Mouse (Mus musculus) cerebellum, adult 2 months (tissue): Measurements from ENCODE around the gene Nrsn2. TPM values are rescaled to one million over a fixed set of nuclear protein-coding genes. Genes with fewer than 3 reads are reported as not detected.
A peak's percentile ranks its signal among the peaks of the same experiment; 100 is the strongest.
"Not testable (repeated sequence)": the region's sequence is repeated elsewhere in the genome, so short reads cannot be mapped to it uniquely, and the experiment has no call there.

Source experiments
- DNase-seq, 2 experiments: peaks; one replicate each; pipeline ENCODE4 v3.0.0; 2021
- H3K27ac ChIP-seq: fragments of 200-500 bp; 2 replicates; pipeline ENCODE4 v1.5.1; 2012; ENCODE audit warnings: low read length, control low read depth, inconsistent platforms; ENCODE audit not compliant: insufficient read depth
- H3K27me3 ChIP-seq: fragments of 200-500 bp; 2 replicates; pipeline ENCODE4 v1.6.1; 2012; ENCODE audit warnings: inconsistent platforms, mild to moderate bottlenecking, low read length, moderate library complexity; ENCODE audit not compliant: control insufficient read depth, insufficient read depth
- H3K4me1 ChIP-seq: fragments of 200-500 bp; 2 replicates; pipeline ENCODE4 v1.6.1; 2011; ENCODE audit warnings: low read length; ENCODE audit not compliant: control insufficient read depth, insufficient read depth
- H3K4me3 ChIP-seq: fragments of 200-500 bp; replicated peaks from 2 replicates; pipeline ENCODE3; 2011; ENCODE audit warnings: mild to moderate bottlenecking, low read depth, low read length, control low read depth; ENCODE audit not compliant: insufficient read depth
- CTCF ChIP-seq: fragments of 200-500 bp; IDR thresholded peaks from 2 replicates; pipeline ENCODE4 v1.5.1; 2011; ENCODE audit warnings: low read depth, mild to moderate bottlenecking, control low read depth, low read length, moderate library complexity, borderline replicate concordance; ENCODE audit not compliant: insufficient read depth
- POLR2A ChIP-seq: fragments of 200-500 bp; IDR thresholded peaks from 2 replicates; pipeline ENCODE4 v1.6.1; 2011; ENCODE audit warnings: low read length, control low read depth, borderline replicate concordance; ENCODE audit not compliant: insufficient read depth
- WGBS: fragments of 180-500 bp; shearing (Covaris S2); methylation state at CpG from one replicate; pipeline ENCODE4 v1.1.7; 2018; 5-methylcytosine and 5-hydroxymethylcytosine counted together
- polyA plus RNA-seq: library from polyadenylated mRNA; depleted of rRNA; stranded (reverse); fragments of >200 nt; gene quantifications from 2 replicates; pipeline ENCODE4 v1.2.3, GENCODE M21; 2012

Gene Nrsn2
- polyA plus RNA-seq, 1 experiment = 142 TPM

- no peak overlapping the region for H3K27ac ChIP-seq
- no peak overlapping the region for H3K4me3 ChIP-seq
- H3K27me3 ChIP-seq = no peaks in the 10 kb centered on the region
- TF ChIP-seq POLR2A = no peak
- TF ChIP-seq CTCF = no peak
- WGBS = 81% methylated on average over 4 of the region's 4 CpGs
- H3K4me1 ChIP-seq = no peaks in the 10 kb centered on the region
- no peak for DNase-seq
Observed at GRCm38 (mm10) chr2:152372661-152373060, 3.8 kb downstream of the Nrsn2 start.

DNA sequence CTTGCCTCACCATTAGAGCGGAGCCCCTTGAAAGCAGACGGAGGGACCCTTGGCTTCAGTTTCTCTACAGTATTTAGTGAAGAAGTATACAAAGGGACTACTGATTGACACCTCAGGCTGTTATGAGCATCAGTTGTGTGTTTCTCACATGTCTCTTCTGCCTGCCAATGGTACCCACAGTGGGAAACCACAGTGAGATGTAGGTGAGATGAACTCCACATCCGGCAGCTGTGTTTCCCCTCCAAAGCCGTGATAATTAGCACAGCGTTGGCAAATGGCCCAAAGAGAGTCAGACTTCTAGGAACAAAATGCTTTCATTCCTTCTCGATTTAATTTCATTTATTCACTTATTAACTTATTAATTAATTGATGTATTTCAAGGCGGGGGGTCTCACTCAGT lies 4.3 kb downstream of the Nrsn2 start:
- H3K27ac ChIP-seq = no peak overlapping the region
- 63% methylated on average over 7 of the region's 7 CpGs for WGBS

DNA sequence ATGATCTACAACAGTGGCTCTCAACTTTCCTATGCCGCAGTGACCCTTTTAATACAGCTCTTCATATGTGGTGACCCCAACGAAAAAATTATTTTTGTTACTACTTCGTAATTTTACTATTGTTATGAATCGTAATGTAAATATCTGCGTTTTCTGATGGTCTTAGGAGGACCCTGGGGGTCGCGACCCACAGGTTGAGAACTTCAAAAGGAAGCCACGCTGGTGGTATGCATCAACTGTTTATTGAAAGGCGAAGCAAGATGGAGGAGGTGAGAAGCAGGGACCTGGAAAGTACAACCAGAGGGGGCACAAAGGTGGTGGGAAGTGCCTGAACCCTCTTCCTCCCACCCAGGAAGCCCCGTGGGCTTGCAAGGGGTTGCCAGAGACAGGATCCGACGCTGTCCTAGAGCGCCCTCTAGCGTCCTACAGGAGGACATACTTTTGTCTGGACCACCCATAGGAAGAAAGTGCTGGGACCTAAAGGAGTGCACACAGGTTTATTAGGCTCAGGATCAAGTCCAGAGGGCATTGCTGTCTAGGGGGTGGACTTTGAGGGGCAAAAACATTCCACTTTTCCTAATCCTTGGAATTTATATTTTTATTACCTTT lies 7.8 kb downstream of the Nrsn2 start:
- WGBS = 30% methylated on average over 14 of the region's 14 CpGs
- TF ChIP-seq CTCF = peak; percentile 90
- TF ChIP-seq POLR2A = no peak
- peak; percentile 37 to 40 for DNase-seq
- H3K27me3 ChIP-seq = no peaks in the 10 kb centered on the region
- H3K4me3 ChIP-seq = no peak overlapping the region
- no peak overlapping the region for H3K27ac ChIP-seq
- H3K4me1 ChIP-seq = no peaks in the 10 kb centered on the region

More for the DNA sequence above, 4.3 kb downstream of the Nrsn2 start:
- H3K4me3 ChIP-seq = no peak overlapping the region
- no peak for DNase-seq
- no peaks in the 10 kb centered on the region for H3K27me3 ChIP-seq
- H3K4me1 ChIP-seq = no peaks in the 10 kb centered on the region
- TF ChIP-seq CTCF (no peak), POLR2A (no peak)

DNA sequence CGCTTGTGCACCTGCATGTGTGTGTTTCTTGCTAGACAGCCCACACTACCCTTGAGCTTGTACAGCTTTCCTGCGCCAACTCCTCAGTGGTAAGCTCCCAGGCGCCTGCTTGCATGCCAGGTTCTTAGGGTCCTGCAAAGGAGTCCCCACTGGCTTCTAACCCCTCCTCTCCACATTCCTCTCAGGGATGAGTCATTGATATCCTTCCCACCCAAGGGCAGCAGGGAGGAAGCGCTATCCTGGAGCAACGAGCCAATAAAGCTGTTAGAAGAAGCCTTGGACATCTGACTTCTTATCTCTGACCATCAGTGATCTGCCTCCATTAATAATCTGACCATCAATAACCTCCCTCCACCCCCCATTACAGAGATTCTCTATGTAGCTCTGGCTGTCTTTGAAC lies 8.5 kb downstream of the Nrsn2 start:
- DNase-seq = no peak
- 71% methylated on average over 5 of the region's 5 CpGs for WGBS
- Histone ChIP-seq H3K27ac (no peak overlapping the region), H3K4me1 (no peaks in the 10 kb centered on the region), H3K27me3 (no peaks in the 10 kb centered on the region), H3K4me3 (no peak overlapping the region)
- TF ChIP-seq POLR2A (no peak), CTCF (no peak)

- DNase-seq = peak; percentile 62 to 65
- Histone ChIP-seq H3K4me1 (no peaks in the 10 kb centered on the region), H3K27ac (no peak overlapping the region), H3K27me3 (no peaks in the 10 kb centered on the region), H3K4me3 (peak overlapping the region; percentile 46)
- TF ChIP-seq CTCF (peak; percentile 72), POLR2A (no peak)
- WGBS = 7% methylated on average over 17 of the region's 17 CpGs
Observed at GRCm38 (mm10) chr2:152363245-152364147, 12.9 kb downstream of the Nrsn2 start.

DNA sequence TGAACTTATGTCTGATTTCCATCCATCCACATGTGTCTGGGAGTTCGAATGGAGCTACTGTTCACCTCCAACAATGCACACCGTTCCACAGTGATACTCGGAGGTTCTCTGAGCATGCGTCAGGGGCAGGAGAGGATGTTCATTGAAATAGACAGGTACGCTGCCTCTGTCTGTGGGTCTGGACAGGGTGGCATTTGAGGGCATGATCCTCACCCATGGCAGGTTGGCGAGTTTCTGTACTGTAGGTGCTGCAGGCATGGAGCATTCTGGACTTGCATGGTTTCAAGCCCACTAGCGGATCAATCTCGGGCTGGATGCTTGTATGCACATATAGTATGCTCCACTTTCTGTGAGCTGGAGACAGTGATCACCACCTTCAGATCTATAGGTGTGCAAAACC lies 15.2 kb downstream of the Nrsn2 start:
- Histone ChIP-seq H3K27ac (no peak overlapping the region), H3K4me3 (no peak overlapping the region), H3K27me3 (no peaks in the 10 kb centered on the region), H3K4me1 (no peaks in the 10 kb centered on the region)
- 85% methylated on average over 8 of the region's 8 CpGs for WGBS
- TF ChIP-seq POLR2A (no peak), CTCF (no peak)
- DNase-seq = no peak

- no peak overlapping the region for H3K4me3 ChIP-seq
- WGBS = 49% methylated on average over 7 of the region's 7 CpGs
- H3K27ac ChIP-seq = no peak overlapping the region
- H3K27me3 ChIP-seq = no peaks in the 10 kb centered on the region
- H3K4me1 ChIP-seq = no peaks in the 10 kb centered on the region
- TF ChIP-seq CTCF = no peak
- TF ChIP-seq POLR2A = no peak
- DNase-seq = no peak
Observed at GRCm38 (mm10) chr2:152360271-152360775, 16.1 kb downstream of the Nrsn2 start.

GRCm38 (mm10) chr2:152359616-152360015 lies 16.8 kb downstream of the Nrsn2 start:
- H3K27me3 ChIP-seq = no peaks in the 10 kb centered on the region
- H3K4me1 ChIP-seq = no peaks in the 10 kb centered on the region
- H3K27ac ChIP-seq = no peak overlapping the region
- H3K4me3 ChIP-seq = no peak overlapping the region
- no peak for DNase-seq
- 77% methylated on average over 5 of the region's 5 CpGs for whole genome bisulfite sequencing
- TF ChIP-seq POLR2A (no peak), CTCF (no peak)

DNA sequence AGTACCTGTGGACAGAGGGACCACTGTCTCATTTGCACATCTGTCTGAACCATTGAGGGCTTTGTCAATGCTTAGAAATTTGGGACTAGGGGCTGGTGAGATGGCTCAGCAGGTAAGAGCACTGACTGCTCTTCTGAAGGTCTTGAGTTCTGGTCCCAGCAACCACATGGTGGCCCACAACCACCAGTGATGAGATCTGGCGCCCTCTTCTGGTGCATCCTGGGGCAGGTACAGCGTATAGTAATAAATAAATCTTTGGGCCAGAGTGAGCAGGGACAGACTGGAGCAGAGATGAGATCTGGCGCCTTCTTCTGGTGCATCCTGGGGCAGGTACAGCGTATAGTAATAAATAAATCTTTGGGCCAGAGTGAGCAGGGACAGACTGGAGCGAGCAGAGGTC lies 17.5 kb downstream of the Nrsn2 start:
- H3K27me3 ChIP-seq, H3K4me3 ChIP-seq, DNase-seq, H3K4me1 ChIP-seq, H3K27ac ChIP-seq: not testable (repeated sequence)
- 72% methylated on average over 5 of the region's 5 CpGs for WGBS
